Mouse (Mus musculus): ENCODE results near the gene Sobp.
A peak's percentile ranks its signal among the peaks of the same experiment; 100 is the strongest.

The Sobp gene

GRCm38 (mm10) chr10:43174326-43175155, at the start of gene Sobp, which contains the start of gene 9030612E09Rik:
Gene Sobp, minus strand, starts transcription at chr10:43174530.
Gene 9030612E09Rik, plus strand, starts transcription at chr10:43174704.
- peak; percentile 12 for DNase-seq (ENCODE audit: low read depth)

DNA sequence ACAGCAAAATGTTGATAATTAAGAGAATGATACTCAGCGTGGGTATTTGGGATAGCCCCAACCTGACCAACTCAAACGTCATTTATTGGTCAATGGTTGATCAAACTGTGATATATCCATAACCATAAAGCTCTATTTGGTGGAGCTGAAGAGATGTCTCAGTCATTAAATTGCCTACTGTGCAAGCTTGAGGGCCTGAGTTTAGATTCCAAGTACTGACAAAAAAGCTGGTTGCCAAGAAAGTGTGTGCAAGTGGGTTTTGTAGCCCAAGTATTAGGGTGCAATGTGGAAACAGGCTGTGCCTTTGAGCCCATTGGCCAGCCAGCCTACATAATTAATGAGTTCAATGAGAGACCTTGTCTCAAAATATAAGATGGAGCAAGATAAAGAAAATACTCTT, 49.1 kb upstream of the Sobp start:
- no peak for DNase-seq (ENCODE audit: low read depth)

GRCm38 (mm10) chr10:43221659-43222058, 47.3 kb upstream of the Sobp start:
- no peak for DNase-seq (ENCODE audit: low read depth)

- DNase-seq (ENCODE audit: low read depth), result peak; percentile 95
These were observed 46.7 kb upstream of the Sobp start, which contains the start of gene Pdss2 for GRCm38 (mm10) chr10:43220910-43221625. Gene Pdss2, plus strand, starts transcription at chr10:43221486.

DNA sequence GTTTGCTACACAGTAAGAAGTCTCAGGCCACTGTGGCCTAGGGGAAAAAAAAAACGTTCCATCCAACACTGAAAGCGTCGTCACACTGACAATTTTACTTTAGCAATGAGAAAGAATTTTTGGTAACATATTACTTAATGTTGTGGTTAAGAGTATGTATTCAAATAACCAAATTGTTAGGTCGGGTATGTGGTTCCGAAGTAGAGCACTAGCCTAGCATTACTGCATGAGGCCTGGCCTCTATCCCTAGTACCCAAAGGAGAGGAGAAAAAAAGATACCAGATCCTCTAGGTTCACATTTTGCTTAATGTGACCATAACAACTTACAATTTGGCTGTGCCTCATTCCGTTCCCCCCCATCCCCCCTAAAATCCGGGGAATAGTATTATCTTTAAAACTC, 46.1 kb upstream of the Sobp start:
- DNase-seq (ENCODE audit: low read depth), result peak; percentile 37

DNA sequence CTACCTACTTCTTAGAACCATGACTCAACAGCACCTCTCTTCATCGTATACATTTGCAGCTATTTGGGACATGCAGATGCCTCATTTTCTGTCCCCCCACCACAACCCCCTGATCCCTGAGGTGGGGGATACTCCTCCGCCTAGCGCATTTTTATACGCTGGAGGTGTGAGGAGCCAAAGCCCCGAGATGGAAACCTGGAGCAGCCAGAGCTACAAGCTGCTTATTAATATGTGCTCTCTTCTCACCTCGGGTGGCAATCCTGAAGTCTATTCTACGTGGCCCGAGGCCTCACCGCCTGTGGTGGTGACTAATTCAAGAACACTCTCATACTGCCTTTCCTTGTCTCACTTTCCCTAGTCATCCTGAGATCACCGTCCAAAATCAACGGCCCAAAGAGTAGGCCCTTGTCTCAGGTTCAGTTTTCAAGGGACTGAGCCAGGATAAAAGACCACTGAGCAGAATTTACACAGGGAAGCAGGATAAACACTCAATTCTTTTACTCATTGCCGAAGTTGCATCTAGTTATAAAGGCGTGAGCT, 43.1 kb upstream of the Sobp start:
- DNase-seq (ENCODE audit: low read depth), result peak; percentile 3

- DNase-seq (ENCODE audit: low read depth), result peak; percentile 80
These were observed 37.5 kb upstream of the Sobp start for GRCm38 (mm10) chr10:43211866-43212265.

GRCm38 (mm10) chr10:43203865-43204264, 29.5 kb upstream of the Sobp start:
- DNase-seq (ENCODE audit: low read depth), result no peak

GRCm38 (mm10) chr10:43200206-43200605, 25.9 kb upstream of the Sobp start:
- DNase-seq (ENCODE audit: low read depth), result no peak

GRCm38 (mm10) chr10:43180313-43180912, 6.1 kb upstream of the Sobp start:
- DNase-seq (ENCODE audit: low read depth), result no peak

- DNase-seq (ENCODE audit: low read depth), result peak; percentile 7
These were observed 849 bp upstream of the Sobp start for GRCm38 (mm10) chr10:43175156-43175601.

GRCm38 (mm10) chr10:43173828-43174325, 453 bp downstream of the Sobp start:
- peak; percentile 22 for DNase-seq (ENCODE audit: low read depth)

GRCm38 (mm10) chr10:43173141-43173827, 1.0 kb downstream of the Sobp start:
- DNase-seq (ENCODE audit: low read depth), result peak; percentile 10

DNA sequence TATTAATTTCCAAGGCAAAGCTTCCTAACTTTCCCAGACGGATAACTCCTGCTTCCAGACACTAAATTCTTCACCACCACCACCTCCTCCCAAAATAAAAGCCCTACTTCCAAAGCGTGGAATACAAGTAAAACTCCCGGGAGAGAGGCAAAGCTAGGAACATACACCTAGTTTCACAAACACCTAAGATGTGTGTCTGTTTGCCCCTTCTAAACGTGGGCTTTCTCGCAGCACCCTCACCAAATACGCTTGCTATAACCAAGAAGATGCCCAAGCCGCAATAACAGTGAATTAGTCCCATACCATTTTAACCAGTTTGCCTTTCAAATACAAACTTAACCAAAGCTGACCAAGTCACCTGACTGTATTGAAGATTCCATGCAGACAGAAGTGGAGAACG, 1.8 kb downstream of the Sobp start:
- no peak for DNase-seq (ENCODE audit: low read depth)

DNA sequence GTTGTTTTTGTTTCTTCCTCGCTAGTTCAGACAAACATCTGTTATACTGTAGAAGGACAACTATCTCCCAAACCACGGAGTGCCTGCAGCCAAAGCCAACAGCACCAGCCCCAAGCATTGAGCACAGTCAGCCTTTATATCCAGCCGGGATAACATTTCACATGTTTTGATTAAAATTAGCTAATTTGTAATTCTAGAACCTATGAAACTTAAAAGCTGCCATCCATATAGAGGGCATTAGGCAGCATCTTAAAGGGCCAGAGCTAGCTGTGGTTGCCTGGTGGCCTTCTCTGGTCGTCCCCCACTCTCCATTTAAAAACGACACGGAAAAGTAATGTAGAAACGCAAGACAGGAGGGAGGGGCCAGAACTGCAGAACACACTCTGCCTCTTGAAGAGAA, 2.3 kb downstream of the Sobp start:
- no peak for DNase-seq (ENCODE audit: low read depth)

DNA sequence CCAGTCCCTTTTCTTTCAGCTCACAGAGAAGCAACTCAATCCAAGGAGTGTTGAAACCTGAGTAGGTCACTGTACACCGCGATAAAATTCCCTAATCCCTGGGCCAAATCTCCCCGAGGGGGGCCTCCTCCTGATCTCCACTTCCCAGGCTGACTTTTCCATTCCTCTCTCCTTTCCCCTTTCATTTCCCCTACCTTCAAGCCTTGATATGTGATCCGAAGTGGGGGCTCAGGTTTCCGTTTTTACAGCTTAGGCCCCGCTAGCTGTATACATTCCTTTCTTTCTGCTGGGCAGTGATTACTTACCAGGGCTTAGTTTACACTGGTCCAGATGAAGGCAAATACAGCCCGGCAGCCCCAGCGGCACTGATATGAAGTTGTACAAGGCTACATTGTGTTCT, 3.2 kb downstream of the Sobp start:
- no peak for DNase-seq (ENCODE audit: low read depth)

DNA sequence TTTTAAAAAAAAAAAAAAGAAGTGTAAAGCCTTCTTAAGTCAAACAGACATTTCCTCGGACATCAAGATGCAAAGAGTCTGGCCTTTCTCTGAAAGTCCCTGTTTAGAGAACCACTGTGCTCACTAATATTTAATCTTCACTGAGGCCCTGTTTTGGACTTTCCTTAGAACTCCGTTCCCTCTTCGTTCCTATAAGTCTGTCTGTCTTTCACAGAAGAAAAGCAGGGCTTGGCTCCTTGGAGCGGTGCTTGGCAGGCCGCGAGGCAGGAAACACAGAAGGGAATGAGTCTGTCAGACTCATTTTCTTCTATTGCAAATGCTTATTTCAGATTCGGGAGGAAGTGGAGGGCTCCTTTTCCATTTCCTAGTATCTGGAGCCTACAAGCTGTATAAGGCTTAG, 5.5 kb downstream of the Sobp start:
- DNase-seq (ENCODE audit: low read depth), result no peak

DNA sequence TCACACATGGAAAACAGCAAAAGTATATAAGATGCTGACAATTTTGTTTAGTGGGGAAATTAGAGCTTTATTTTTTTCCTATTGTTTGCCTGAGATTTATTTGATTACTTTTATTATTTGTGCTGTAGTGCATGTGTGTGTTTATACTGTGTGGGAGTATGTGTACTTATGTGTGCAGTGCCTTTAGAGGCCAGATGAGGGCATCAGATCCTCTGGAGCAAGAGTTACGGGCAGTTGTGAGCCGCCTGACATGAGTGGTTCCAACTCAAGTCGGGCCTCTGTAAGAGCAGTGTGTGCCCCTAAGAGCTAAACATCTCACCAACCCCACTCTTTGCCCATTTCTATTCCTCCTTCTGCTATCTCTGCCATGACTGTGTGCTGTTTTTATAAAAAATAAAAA, 7.5 kb downstream of the Sobp start:
- no peak for DNase-seq (ENCODE audit: low read depth)

DNA sequence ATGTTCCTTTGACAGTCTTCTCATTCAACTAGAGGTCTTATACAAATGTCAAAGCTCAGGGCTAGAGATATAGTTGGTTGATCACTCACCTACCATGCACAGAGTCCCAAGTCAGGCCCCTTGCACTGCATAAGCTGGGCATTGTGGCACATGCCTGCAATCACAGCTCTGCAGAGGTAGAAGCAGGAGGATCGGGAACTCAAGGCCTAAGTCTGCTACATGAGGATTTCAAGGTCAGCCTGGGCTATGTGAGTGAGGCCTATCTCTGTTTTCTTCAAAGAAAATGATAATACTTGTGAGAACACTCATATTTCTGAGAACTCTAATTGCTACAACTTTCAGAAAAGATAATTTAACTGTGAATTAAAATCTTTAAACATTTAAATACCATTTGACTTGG, 8.2 kb downstream of the Sobp start:
- no peak for DNase-seq (ENCODE audit: low read depth)

DNA sequence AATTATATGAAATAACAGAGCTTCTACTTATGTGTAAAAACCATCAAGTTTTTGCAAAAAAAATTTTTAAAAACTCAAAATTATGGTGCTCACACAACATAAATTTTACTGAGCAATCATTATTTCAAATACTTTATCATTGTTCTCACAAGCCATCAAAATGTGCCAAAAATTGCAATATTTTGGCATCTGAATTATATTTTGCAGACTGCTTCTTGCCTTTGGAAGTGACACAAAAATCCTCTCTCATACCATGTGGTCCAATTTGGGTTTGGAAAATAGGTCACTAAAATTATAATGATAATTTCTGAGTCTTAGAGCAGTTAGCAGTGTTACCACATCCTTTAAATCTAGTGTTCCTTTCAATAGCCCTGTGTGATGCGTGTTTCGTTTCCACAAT, 9.9 kb downstream of the Sobp start:
- DNase-seq (ENCODE audit: low read depth), result no peak

GRCm38 (mm10) chr10:43162318-43162717, 12.0 kb downstream of the Sobp start:
- no peak for DNase-seq (ENCODE audit: low read depth)

- no peak for DNase-seq (ENCODE audit: low read depth)
These were observed 15.0 kb downstream of the Sobp start for GRCm38 (mm10) chr10:43159333-43159732.
